Mouse (Mus musculus) pancreas, adult 10 weeks (tissue): ENCODE results near the gene Adcy6. TPM values are rescaled to one million over a fixed set of nuclear protein-coding genes. Genes with fewer than 3 reads are reported as not detected.

Experiments used
- polyA plus RNA-seq: library from polyadenylated mRNA; stranded (reverse); fragments of 350-450 nt; fragmentation: Illumina TruSeq; extraction: RNeasy Lipid Tissue Mini Kit (QIAGEN cat#74804); gene quantifications from one replicate; pipeline ENCODE4 v1.2.3, GENCODE M21; 2015; ENCODE audit warnings: low read depth, low replicate concordance; ENCODE audit not compliant: insufficient read depth

Gene Adcy6
- polyA plus RNA-seq, result 28.0 TPM

DNA sequence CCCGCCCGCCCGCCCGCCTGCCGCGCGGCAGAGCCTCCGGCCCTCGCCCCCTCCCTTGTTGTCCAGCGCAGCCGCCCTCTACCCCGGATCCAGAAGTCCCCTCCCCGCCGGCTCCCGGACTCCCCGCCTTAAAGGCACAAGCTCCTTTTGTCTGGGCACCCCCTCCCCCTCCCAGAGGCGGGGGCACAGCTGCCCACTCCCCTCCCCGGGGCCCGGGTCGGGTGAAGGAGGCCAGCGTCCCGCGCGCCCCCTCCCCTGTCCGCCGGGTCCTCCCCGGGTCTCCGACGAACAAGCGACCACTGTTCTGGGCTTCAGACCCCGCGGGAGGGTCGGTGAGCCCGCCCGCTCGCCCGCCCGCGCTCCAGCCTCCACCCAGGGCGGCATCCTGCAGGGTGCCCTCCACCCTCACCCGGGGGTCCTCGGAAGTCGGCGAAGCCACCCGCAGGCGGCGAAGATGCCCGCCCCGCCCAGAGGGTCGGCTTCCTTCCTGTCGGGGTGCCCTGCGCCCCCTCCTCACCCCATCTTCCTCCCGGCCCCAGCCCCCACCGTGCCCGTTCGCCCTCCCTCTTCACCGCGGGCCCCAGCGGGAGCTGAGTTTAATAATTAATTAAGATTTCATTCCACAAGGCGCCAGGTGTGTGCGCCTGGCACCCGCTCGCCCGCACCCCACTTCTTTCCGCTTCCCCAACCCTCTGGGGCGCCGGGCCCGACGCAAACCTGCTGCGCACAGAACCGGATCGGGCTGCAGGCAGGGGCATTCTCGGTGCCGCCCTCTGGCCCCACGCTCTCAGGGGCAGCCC is at the start of gene Adcy6:
Adcy6 (minus strand) TSS at position 746 of the 800 bp plus-strand sequence.

DNA sequence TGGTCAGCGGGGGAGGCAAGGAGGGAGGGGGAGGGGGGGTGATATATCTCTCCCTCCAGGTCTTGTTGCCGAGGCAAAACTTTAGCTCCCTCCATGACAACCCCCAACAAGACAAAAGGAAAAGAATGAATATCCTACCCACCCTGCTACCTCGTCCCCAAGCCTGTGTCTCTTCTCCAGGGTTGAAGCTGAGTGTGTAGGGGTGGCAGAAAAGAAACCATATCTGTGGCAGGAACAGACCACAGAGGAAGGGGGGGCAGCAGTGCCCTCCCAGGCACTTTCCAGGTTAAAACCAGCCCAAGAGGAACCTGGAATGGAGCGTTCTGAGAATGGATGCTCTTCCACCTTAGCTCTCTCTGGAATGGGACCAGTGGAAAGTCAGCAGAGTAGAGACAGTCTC is 20.7 kb upstream of the Adcy6 start, which contains the start of gene Cacnb3:
Cacnb3 (plus strand) TSS at position 301 of the 400 bp plus-strand sequence.

DNA sequence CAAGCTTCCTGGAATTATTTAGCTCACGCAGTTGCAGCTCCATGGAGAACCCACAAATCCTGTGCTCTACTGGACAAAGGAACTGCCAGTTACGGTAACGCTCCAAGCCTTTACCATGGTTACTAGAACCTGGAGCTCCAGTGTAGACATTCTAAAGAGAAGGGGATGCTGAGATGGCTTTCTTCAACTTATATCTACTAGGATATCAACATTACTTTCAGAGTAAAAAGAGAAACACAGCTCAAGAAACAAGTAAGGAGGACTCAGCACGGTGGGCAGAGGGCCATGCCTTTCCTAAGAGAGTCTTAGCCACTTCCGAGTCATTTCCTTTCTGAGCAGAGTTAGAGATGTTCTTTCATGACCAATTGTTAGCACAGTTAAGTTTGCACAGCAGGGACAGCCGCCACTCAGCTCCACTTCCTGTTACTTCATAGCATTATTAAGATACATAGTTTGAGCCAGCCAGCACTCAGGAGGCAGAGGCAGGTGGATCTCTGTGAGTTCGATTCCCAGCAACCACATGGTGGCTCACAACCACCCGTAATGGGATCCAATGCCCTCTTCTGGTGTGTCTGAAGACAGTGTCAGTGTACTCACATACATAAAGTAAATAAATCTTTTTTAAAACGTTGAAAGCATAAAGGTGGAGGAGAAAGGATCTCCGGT is 38.9 kb downstream of the Adcy6 start, which contains the start of the genes Ccnt1 and 4930415O20Rik:
Ccnt1 (minus strand) TSS at position 51 of the 666 bp plus-strand sequence.
4930415O20Rik (plus strand) TSS at position 132 of the 666 bp plus-strand sequence.

Other genes starting within 250 kb of the Adcy6 start
- gene Olfr283, start 229.1 kb downstream of the Adcy6 start, polyA plus RNA-seq, result not detected
- not detected for gene Olfr282, start 178.9 kb downstream of the Adcy6 start, polyA plus RNA-seq
- not detected for gene Olfr281, start 157.5 kb downstream of the Adcy6 start, polyA plus RNA-seq
- gene OR5BS1P, start 140.2 kb downstream of the Adcy6 start, polyA plus RNA-seq, result not detected
- not detected for gene Lalba, start 127.4 kb downstream of the Adcy6 start, polyA plus RNA-seq
- not detected for gene Olfr279, start 117.7 kb downstream of the Adcy6 start, polyA plus RNA-seq
- gene Kansl2, start 75.8 kb downstream of the Adcy6 start, polyA plus RNA-seq, result 13.7 TPM
- 10.4 TPM for gene Ccnt1, start 39.2 kb downstream of the Adcy6 start, polyA plus RNA-seq
- 4.3 TPM for gene 4930415O20Rik, start 39.1 kb downstream of the Adcy6 start, polyA plus RNA-seq
- gene Cacnb3, start 20.8 kb upstream of the Adcy6 start, polyA plus RNA-seq, result 5.0 TPM
- 15.6 TPM for gene Ddx23, start 52.8 kb upstream of the Adcy6 start, polyA plus RNA-seq
- 1.2 TPM for gene Rnd1, start 67.4 kb upstream of the Adcy6 start, polyA plus RNA-seq
- not detected for gene Ccdc65, start 98.1 kb upstream of the Adcy6 start, polyA plus RNA-seq
- 174 TPM for gene Fkbp11, start 118.1 kb upstream of the Adcy6 start, polyA plus RNA-seq
- gene Arf3, start 153.1 kb upstream of the Adcy6 start, polyA plus RNA-seq, result 12.4 TPM
- gene Wnt10b, start 168.1 kb upstream of the Adcy6 start, polyA plus RNA-seq, result 0.39 TPM
- not detected for gene Wnt1, start 179.8 kb upstream of the Adcy6 start, polyA plus RNA-seq
- gene Ddn, start 199.4 kb upstream of the Adcy6 start, polyA plus RNA-seq, result not detected
- 11.2 TPM for gene Prkag1, start 221.4 kb upstream of the Adcy6 start, polyA plus RNA-seq